In genomic region chr16:35155391-35156305, GRCm38 (mm10) we compare ENCODE assay signal across 8 mouse cellular contexts. TPM values are rescaled to one million over a fixed set of nuclear protein-coding genes. Genes with fewer than 3 reads are reported as not detected.
DNase-seq lines count a peak whose midpoint lies in the region; ATAC-seq and TF ChIP-seq lines count a peak whose summit lies in the region.

No protein-coding gene starts in this region.

- H3K27me3 ChIP-seq in heart, embryonic 11.5 days (ENCODE audit: control insufficient read depth, insufficient read depth, low read length), result peaks cover 60% of the 10 kb centered on the region
- peaks cover 39% of the 10 kb centered on the region for H3K27me3 ChIP-seq in liver, adult 2 months (ENCODE audit: control insufficient read depth, insufficient read depth, low read length)
- H3K27me3 ChIP-seq in midbrain, embryonic 16.5 days (ENCODE audit: control insufficient read depth, insufficient read depth, low read depth, low read length), result peaks cover 8% of the 10 kb centered on the region

- WGBS in heart, embryonic 11.5 days (ENCODE audit: insufficient replicate concordance), result 2% methylated on average over 80 of the region's 87 CpGs
- 4% methylated on average over 81 of the region's 87 CpGs for WGBS in liver, adult 2 months
- 1% methylated on average over 69 of the region's 87 CpGs for WGBS in midbrain, embryonic 16.5 days

- H3K9me3 ChIP-seq in heart, embryonic 11.5 days (replicated peaks; ENCODE audit: control insufficient read depth, low read length), result no peaks in the 10 kb centered on the region
- no peaks in the 10 kb centered on the region for H3K9me3 ChIP-seq in midbrain, embryonic 16.5 days (replicated peaks; ENCODE audit: control insufficient read depth, low read length, poor library complexity, severe bottlenecking)

- H3K27ac ChIP-seq in heart, embryonic 11.5 days (ENCODE audit: low read depth, low read length), result peak overlapping the region; percentile 84
- H3K27ac ChIP-seq in liver, adult 2 months (replicated peaks; ENCODE audit: insufficient read depth, low read depth, low read length), result no peak overlapping the region
- peak overlapping the region; percentile 91 for H3K27ac ChIP-seq in midbrain, embryonic 16.5 days (ENCODE audit: low read length)

- H3K4me1 ChIP-seq in heart, embryonic 11.5 days (ENCODE audit: control insufficient read depth, insufficient read depth, low read length), result peaks cover 21% of the 10 kb centered on the region
- H3K4me1 ChIP-seq in liver, adult 2 months (ENCODE audit: control insufficient read depth, insufficient read depth, low read length), result peaks cover 4% of the 10 kb centered on the region; the same call in 1 of the 2 replicates
- peaks cover 60% of the 10 kb centered on the region for H3K4me1 ChIP-seq in midbrain, embryonic 16.5 days (ENCODE audit: control insufficient read depth, insufficient read depth, low read length)

- peak overlapping the region; percentile 85 for H3K4me2 ChIP-seq in heart, embryonic 11.5 days
- peak overlapping the region; percentile 82 for H3K4me2 ChIP-seq in midbrain, embryonic 16.5 days (ENCODE audit: low read length)

- no peaks in the 10 kb centered on the region for H3K79me2 ChIP-seq in liver, adult 2 months (ENCODE audit: control insufficient read depth, insufficient read depth, low read length)

- TF ChIP-seq POLR2A in liver, adult 2 months (IDR thresholded peaks at IDR 0.05; ENCODE audit: extremely low read depth, insufficient read depth, low read length), result no peak

- no peak for DNase-seq in frontal cortex, postnatal 14 days (ENCODE audit: low spot score in 2 of 2)
- DNase-seq in embryo, embryonic 10.5 days (ENCODE audit: low spot score), result peak; percentile 66
- peak; percentile 25 for DNase-seq in kidney, adult 9 months
- peak; percentile 30 for DNase-seq in liver, adult 2 months (ENCODE audit: extremely low read depth, low read depth, low spot score)
- peak; percentile 69 for DNase-seq in testis, postnatal 10 days (ENCODE audit: low spot score)

- peak overlapping the region; percentile 75 for H3K4me3 ChIP-seq in heart, embryonic 11.5 days (ENCODE audit: low read depth, low read length)
- H3K4me3 ChIP-seq in liver, adult 2 months (ENCODE audit: insufficient read depth, low read depth, low read length), result peak overlapping the region; percentile 51
- H3K4me3 ChIP-seq in midbrain, embryonic 16.5 days (ENCODE audit: low read depth, low read length), result peak overlapping the region; percentile 82

- peak; percentile 19; the same call in 1 of the 2 replicates for ATAC-seq in frontal cortex, adult (ENCODE audit: low TSS enrichment)
- peak; percentile 47 for ATAC-seq in heart, embryonic 11.5 days (replicated peaks; ENCODE audit: insufficient number of reproducible peaks, low FRiP score, low TSS enrichment)
- peak; percentile 19; the same call in 1 of the 2 replicates for ATAC-seq in midbrain, embryonic 16.5 days

- H3K36me3 ChIP-seq in heart, embryonic 11.5 days (ENCODE audit: control insufficient read depth, insufficient read depth, low read length), result no peaks in the 10 kb centered on the region
- H3K36me3 ChIP-seq in liver, adult 2 months (ENCODE audit: control insufficient read depth, insufficient read depth, low read length), result no peaks in the 10 kb centered on the region
- no peaks in the 10 kb centered on the region for H3K36me3 ChIP-seq in midbrain, embryonic 16.5 days (ENCODE audit: control insufficient read depth, insufficient read depth, low read length)

- 0 out of 2 replicates have a peak, but pooled peaks have one; percentile 28 for TF ChIP-seq CTCF in liver, adult 2 months (IDR thresholded peaks at IDR 0.05; ENCODE audit: low read depth, low read length)

- peak overlapping the region; percentile 81 for H3K9ac ChIP-seq in heart, embryonic 11.5 days (ENCODE audit: low read depth, low read length)
- H3K9ac ChIP-seq in liver, adult 2 months (ENCODE audit: low read depth, low read length), result peak overlapping the region; percentile 61
- H3K9ac ChIP-seq in midbrain, embryonic 16.5 days (ENCODE audit: low read depth, low read length), result peak overlapping the region; percentile 91

RNA-seq across cellular contexts. Expression of gene Adcy5, which starts 1.0 kb away (rescaled TPM):
- 5.6 and 6.0 TPM in 2 replicates for polyA plus RNA-seq in heart, embryonic 11.5 days (2014; fragmentation: Nextera tagmentation; extraction: Ambion mirVana)
- 0.46 and 0.81 TPM in 2 replicates for total RNA-seq in liver, adult 2 months (2014; rRNA removed)
- polyA plus RNA-seq in liver, adult 2 months (2012; rRNA removed), result 1.3 and 1.6 TPM in 2 replicates
- 7.0 and 7.1 TPM in 2 replicates for polyA plus RNA-seq in midbrain, embryonic 16.5 days (2015; fragmentation: Nextera tagmentation; extraction: Ambion mirVana)

Comparison
In these comparisons a context has a peak if more than half of its experiments do, and no peak if none do; other contexts are left out.
1. DNase-seq: peak in embryo, embryonic 10.5 days (single experiment), kidney, adult 9 months (single experiment), liver, adult 2 months (single experiment) and testis, postnatal 10 days (single experiment); none in frontal cortex, postnatal 14 days (0 of 2).
2. Peak in every context shown above with its lines, with median percentiles within 50 percentile points of each other: ATAC-seq, H3K4me3 ChIP-seq and H3K9ac ChIP-seq.